Mouse (Mus musculus) left cerebral cortex, postnatal 14 days (tissue): ENCODE measurements around the gene E2f8. TPM values are rescaled to one million over a fixed set of nuclear protein-coding genes. Genes with fewer than 3 reads are reported as not detected.

Experiments
- DNase-seq, 2 experiments: peaks; one replicate each; pipeline ENCODE4 v3.0.0; 2021 to 2022; ENCODE audit warnings: low spot score in 2 of 2, mixed read lengths in 1 of 2
- intact Hi-C: fragments of 180-260 bp; cut with DNase I; formaldehyde crosslinking; loops from one replicate; pipeline ENCODE4 v1.15.1; 2025
- total RNA-seq, 2 experiments: library from RNA; stranded (reverse); gene quantifications; 2 replicates each; pipeline ENCODE4 v1.2.3; 2021

Gene E2f8
- total RNA-seq, 2 experiments from 2014 or later: 0.70 to 0.87 TPM

- intact Hi-C loops: no loop called here
- DNase-seq: no peak
These were observed 16.5 kb downstream of the E2f8 start for GRCm38 (mm10) chr7:48864671-48865458.

GRCm38 (mm10) chr7:48864199-48864598 lies 17.2 kb downstream of the E2f8 start:
- DNase-seq: no peak
- intact Hi-C loops: no loop called here

- DNase-seq: no peak
- intact Hi-C loops: no loop called here
These were observed 19.6 kb downstream of the E2f8 start for GRCm38 (mm10) chr7:48861796-48862195.

- no peak for DNase-seq
- intact Hi-C loops: no loop called here
These were observed 20.4 kb downstream of the E2f8 start for GRCm38 (mm10) chr7:48860948-48861347.

- no peak for DNase-seq
- intact Hi-C loops: no loop called here
These were observed 22.0 kb downstream of the E2f8 start for GRCm38 (mm10) chr7:48859362-48859761.

GRCm38 (mm10) chr7:48858257-48858656 lies 23.1 kb downstream of the E2f8 start:
- no peak for DNase-seq
- intact Hi-C loops: no loop called here

- intact Hi-C loops: no loop called here
- DNase-seq: no peak
These were observed 25.9 kb downstream of the E2f8 start for GRCm38 (mm10) chr7:48855461-48855860.

- intact Hi-C loops: no loop called here
- no peak for DNase-seq
These were observed 27.9 kb downstream of the E2f8 start for GRCm38 (mm10) chr7:48853496-48853895.

- no peak for DNase-seq
- intact Hi-C loops: no loop called here
These were observed 29.8 kb downstream of the E2f8 start for GRCm38 (mm10) chr7:48851529-48852104.

GRCm38 (mm10) chr7:48847820-48848650 lies 33.4 kb downstream of the E2f8 start, which contains the start of gene Csrp3:
Gene Csrp3, minus strand, starts transcription at chr7:48848033.
- intact Hi-C loops: no loop called here
- DNase-seq: no peak

- no peak for DNase-seq
- intact Hi-C loops: no loop called here
These were observed 34.6 kb downstream of the E2f8 start for GRCm38 (mm10) chr7:48846755-48847154.

GRCm38 (mm10) chr7:48845213-48845973 lies 36.0 kb downstream of the E2f8 start:
- DNase-seq: no peak
- intact Hi-C loops: no loop called here

- intact Hi-C loops: no loop called here
These were observed 37.9 kb downstream of the E2f8 start for GRCm38 (mm10) chr7:48843541-48843940.

GRCm38 (mm10) chr7:48842353-48842752 lies 39.0 kb downstream of the E2f8 start:
- intact Hi-C loops: no loop called here
- no peak for DNase-seq

More at GRCm38 (mm10) chr7:48843541-48843940, 37.9 kb downstream of the E2f8 start:
- DNase-seq: no peak

- intact Hi-C loops: no loop called here
- DNase-seq: no peak
These were observed 39.9 kb downstream of the E2f8 start for GRCm38 (mm10) chr7:48841538-48841937.

GRCm38 (mm10) chr7:48840545-48840944 lies 40.9 kb downstream of the E2f8 start:
- intact Hi-C loops: no loop called here

GRCm38 (mm10) chr7:48838434-48838833 lies 43.0 kb downstream of the E2f8 start:
- intact Hi-C loops: no loop called here
- no peak for DNase-seq

More at GRCm38 (mm10) chr7:48840545-48840944, 40.9 kb downstream of the E2f8 start:
- no peak for DNase-seq

- intact Hi-C loops: no loop called here
- no peak for DNase-seq
These were observed 44.4 kb downstream of the E2f8 start for GRCm38 (mm10) chr7:48836949-48837348.

GRCm38 (mm10) chr7:48834989-48835626 lies 46.3 kb downstream of the E2f8 start:
- intact Hi-C loops: no loop called here
- DNase-seq: no peak
